Mouse (Mus musculus) right cerebral cortex, adult 18-20 months (tissue): ENCODE measurements around the gene Akap17b.

ENCODE experiments used
- DNase-seq: peaks from one replicate; pipeline ENCODE4 v3.0.0; 2022; ENCODE audit warnings: mixed read lengths

Akap17b gene

GRCm38 (mm10) chrX:36586629-36587303, 58.4 kb downstream of the Akap17b start:
- DNase-seq: no peak

- no peak for DNase-seq
These were observed 83.1 kb downstream of the Akap17b start for GRCm38 (mm10) chrX:36562079-36562478.

DNA sequence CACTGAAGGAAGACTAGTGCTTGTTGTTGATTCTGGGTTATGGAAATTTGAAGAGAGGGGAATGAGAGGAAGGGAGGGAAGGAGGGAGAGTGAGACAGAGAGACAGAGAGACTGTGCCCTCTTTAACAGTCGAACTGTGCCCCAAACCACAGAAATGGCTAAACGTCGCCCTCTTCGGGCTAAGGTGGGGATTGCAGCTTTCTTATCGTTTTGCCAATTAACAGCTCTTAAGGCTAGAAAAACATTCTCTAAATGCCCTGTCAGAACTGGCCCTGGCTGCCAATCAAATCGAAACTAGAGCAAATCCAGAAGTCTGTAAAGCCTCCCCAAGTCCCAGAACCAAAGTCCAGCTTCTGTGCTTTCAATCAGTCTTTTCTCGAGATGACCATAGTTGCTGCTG, 83.5 kb downstream of the Akap17b start:
- DNase-seq: peak; percentile 46

DNA sequence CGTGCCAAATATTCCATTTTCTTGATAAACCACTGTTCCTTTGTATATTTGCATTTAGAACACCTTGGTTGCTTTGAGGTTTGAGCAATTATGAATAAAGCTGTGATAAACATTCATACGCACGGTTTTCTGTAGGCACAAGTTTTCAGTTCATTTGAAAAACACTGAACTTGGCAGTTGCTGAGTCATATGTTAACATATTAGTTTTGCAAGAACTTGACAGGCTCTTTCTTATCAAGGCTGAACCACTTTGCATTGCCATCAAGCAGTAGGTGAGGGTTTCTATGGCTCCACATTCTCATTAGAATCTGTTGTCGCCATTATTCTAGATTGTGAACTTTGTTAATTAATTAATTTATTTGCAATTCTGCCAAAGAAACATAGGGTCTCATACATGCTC, 85.0 kb downstream of the Akap17b start:
- no peak for DNase-seq
